Mouse (Mus musculus) kidney, postnatal 10 days (tissue): ENCODE measurements at regions not wholly inside any gene's neighbourhood (a gene's known extent, or its start where the extent isn't known, plus 50 kb on each side); places are given as distances from the start of the nearest gene placed in this dataset.
A peak's percentile ranks its signal among the peaks of the same experiment; 100 is the strongest.

Experiments
- DNase-seq: peaks from one replicate; pipeline ENCODE4 v3.0.0; 2021; ENCODE audit warnings: mixed read lengths

DNA sequence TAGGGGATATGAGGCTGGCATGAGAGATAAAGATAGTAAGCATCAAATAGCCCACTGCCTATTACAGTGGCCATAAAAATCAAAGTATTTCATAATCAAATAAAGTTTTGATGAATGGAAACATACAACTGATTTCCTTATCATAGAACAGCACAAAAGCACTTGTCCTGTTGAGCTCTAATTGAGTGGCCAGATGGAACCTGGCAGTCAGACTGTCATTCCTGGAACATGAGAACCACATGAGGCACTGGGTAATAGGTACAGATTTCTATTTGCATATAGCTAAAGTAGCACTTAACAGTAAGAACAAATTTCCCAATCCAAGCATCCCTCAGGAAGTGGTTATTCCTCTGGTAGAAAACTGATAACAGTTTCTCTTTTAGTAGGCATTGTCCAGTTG lies 732.3 kb downstream of the Hdgfl1 start:
- DNase-seq, result no peak

DNA sequence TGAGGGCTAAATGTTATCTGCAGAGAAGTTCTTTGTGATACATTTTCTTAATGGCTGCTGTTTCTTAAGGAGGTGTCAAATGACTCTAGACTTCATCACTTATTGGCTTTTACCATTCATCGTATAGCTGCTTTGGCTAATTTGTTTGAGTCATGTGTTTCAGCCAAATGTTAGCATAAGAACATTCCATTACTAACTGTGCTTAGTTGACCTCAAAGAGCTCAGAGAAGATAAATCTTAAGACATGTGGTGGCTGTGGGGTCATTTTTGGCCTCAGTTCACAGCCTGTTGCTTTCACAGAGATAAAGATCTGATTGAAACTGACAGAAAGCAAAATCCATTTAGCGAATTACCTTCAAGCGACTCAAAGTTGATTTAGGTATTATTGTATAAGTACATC lies 743.6 kb downstream of the Hdgfl1 start:
- peak; percentile 7 for DNase-seq

DNA sequence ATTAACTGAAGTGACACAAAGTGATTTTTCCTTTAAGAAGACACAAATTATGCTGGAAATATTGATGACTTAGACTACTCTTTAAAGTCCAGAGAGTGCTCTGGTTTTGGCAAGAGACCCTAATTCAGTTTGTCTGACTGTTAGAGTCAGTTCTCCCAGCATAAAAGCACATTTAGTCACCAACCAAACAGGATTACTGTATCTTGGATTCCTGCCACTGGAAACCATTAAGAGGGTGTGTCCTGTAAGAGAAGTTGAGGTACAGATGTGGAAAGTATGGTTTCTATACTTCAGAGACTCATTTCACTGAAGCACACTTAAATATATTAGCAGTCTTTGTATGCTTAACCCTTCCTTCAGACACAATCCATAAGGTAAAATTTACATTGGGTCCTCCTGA lies 745.3 kb downstream of the Hdgfl1 start:
- no peak for DNase-seq

DNA sequence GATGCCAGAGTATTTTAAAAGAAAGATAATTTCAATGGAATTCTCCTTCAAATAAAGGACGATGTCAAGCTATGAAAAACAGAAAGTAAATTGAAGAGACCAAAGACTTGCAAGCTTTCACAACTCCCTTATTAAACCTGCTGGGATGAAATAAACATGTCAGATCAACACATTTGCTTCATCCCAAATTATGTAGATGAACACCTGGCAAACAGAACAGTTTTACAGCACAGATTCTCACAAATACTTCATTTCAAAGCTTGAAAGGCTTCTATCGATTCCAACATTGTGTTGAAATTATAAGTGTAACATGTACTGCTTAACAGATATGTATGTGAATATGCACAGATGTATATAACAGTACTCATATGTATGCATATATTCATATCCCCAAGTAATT lies 749.5 kb downstream of the Hdgfl1 start:
- DNase-seq, result no peak

DNA sequence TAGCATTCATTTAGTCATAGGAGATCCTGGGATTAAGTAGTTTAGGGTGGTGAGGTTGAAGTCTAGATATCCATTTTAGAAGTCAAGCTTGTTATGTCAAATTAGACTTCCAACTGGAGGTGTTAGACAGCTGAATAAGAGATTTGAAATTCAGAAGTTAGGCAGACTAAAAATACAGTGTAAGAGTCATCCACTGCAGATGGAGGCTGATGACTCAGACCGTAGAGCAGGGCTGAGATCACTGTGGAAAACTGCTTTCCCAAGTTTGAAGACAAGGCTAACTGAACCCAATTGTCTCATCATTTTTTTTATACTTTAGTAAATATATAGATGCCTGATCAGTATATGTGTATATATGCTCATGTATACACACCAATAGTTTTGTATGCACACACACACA lies 738.8 kb upstream of the Nrsn1 start:
- no peak for DNase-seq

DNA sequence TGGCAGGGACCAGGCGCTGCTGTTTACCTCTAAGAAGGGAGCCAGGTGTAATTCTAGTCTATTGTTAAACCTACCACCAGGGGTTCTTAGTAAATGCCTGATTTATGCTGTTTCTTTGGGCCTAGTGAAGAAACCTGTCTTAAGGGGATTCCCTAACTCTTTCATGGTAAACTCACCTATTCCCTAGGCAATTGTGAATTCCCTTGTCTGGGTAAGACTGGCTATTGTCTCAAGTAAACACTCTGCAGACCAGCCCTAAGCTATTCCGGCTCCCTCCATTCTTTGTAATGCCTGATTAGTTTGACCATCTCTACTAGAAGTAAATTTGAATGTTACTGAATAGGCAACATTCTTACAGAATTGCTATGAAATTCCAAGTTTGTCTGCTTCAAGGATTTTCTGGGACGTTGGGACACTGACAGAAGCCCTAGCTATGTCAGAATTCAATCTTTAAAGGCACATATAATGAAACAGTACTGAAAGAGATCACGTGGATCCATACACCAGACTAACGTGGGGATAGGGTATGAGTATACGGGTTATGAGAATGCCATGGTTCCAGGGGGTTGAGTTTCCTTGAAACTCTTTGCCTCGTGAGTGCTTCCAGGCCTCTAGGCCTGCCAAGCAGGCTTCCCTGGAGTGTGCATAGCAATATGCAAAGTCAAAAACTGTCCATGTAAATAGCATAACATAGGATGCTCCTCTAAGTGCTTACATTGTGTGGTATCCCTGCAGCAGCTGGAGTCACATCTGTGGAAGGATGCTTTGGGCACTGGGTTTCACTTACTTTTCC lies 734.7 kb upstream of the Nrsn1 start:
- no peak for DNase-seq

DNA sequence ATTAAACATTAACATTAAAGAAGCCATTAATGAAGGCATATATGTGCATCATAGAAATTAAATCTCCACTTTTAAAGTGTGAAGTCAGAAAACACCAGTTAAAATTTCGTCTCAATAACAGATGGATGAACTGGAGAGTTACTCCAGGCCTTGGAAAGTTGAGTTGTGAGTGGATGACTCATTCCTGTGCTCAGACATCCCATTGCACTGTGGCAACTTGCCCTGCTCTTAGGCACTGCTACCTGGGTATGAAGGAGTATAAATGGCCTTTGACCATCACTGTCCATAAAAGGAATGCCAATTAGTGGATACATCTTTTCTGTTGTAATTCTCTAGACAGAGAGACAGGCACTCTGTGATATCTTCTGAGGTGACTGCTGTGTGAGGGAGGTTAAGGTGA lies 723.2 kb upstream of the Nrsn1 start:
- DNase-seq, result peak; percentile 6

DNA sequence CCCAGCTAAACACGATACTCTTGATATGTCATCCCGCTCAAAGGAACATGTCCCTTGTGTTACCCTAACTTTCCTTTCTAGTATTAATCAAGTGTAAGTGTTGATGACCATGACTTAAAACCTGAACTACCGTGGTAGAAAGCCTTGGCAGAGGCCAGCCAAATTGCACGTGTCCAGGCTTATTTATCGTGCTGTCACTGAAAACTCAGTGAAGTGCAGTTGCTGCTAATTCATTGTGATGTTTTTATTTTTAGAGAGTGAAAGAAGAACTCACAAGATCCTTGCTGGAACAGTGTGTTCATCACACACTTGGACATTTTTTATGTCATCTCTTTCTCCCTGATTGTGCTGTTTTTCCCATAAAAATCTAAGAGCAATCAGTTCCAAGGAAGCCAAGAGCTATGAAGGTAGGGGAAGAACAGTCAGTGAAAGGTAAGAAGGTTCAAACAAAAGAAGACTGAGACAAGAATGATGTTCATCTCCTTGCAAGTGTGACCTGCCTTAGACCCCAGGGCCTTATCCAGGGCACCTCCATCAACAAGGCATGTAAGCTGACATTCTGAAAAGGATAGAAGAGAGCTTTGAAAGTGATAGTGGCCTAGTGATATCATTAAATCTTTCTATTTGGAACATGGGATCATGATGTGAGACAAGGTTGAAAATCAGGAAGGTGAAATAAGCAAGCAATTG lies 718.9 kb upstream of the Nrsn1 start:
- no peak for DNase-seq

DNA sequence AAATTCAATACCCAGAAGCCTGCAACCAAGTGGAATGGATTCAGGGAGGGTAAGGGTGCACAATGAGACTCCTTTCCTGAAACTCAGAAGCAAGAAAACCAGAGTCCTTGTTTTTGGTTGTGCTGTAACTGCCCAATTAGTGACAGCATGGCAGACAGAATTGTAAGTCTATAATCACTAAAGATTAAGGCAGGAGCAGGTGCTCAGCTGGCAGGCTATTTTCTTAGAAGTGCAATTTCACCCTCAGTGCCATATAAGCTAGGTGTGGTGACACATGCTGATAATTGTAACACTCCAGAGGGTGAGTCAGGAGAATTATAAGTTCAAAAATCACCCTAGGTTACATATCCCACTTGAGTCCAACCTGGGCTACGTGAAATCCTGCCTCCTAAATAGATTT lies 714.2 kb upstream of the Nrsn1 start:
- DNase-seq, result no peak

DNA sequence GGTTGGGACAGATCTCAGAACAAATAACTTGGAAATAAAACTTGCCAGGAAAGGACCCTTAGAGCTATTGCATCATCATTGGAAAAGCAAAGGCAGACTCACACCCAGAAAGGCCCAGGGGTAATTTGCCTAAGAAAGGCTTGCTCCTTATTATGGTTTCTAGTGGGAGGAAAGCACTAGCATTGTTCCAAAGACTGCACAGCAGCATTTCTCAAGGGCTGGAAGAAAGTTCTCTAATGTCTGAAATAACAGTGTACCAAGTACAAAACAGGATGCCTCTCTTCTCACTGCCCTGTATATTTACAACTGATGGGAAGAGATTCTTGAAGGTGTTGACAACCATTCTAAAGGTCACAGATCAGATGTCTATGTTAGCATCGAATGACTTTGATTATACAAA lies 713.4 kb upstream of the Nrsn1 start:
- DNase-seq, result no peak

DNA sequence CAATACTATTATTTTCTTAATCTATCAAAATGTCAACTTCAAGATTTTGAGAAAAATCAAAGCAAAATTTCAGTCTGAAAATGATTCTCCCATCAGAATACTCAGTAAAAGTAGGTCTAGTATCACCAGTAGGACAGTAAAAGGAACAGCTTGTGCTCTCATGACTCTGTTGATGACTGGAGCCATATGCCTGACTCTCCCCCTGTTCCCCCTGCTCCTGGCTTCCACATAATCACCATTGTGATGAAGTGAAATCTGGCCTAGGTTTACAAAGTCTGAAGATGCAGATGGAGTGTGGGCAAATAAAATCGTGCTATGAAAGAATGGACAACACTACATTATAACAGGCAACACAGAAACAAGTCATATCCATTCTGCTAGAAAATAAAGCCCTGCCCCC lies 708.3 kb upstream of the Nrsn1 start:
- DNase-seq, result no peak

DNA sequence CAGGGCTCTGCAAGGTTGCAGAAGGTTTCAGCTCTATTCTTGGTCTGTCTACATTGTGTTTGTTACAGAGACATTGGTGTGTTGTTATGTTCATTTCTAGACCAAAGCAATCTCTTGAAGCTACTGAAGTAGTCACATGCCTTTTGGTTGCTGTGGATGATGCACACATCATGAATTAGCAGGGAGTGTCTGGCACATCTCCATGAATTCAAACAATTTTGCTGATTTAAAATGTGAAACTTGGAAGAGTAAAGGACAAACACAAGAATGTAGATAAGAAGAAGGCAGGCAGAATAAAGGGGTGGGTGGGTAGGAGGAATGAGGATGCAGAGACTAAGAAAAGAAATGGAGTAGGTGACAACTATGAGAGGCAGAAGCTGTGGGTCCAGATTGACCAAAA lies 688.3 kb upstream of the Nrsn1 start:
- no peak for DNase-seq

DNA sequence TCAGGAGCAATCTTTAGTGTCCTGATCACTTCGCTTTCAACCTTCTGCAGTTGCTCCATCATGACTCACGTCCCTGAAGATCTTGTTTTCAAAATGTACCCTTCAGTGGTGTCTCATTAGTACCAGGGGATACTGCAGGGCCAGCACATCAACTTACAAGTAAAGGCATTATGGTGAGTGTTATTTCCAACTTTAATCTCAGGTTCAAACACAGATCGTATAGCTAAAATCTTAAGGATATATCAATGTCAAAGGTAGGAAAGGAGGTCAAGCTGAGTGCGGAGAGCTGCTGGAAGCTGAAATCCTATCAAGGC lies 687.8 kb upstream of the Nrsn1 start:
- DNase-seq, result no peak

DNA sequence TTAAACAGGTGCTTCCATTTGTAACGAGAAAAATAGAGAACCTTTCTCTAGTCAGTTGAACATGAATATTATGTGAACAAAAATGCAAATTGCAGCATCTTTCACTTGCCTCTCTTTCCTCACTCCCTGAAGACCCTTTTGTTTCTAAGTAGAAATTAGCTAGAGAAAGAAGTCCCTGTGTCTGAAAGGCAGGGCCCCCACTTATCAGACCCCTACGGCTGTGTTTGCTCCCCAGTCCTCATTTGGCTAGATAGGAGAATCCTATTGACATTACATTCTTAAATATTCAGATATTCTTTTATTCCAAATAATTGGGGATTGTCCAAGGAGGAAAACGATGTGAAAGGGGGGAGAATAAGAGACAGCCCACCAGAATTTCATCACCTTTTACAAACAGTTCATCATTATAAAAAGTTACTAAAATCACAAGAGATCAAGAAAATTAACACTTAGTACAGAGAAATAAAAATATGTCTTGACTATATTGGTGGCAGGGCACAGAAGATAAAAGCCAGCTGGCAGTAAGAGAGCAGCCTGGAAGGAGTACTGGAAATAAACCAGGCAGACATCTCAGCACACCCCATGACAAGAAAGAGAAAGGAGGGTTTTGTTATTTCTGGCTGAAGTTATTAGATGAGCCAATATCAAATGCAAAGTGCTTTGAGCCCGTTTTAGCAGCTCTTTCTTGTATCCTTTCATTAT lies 687.3 kb upstream of the Nrsn1 start:
- no peak for DNase-seq

DNA sequence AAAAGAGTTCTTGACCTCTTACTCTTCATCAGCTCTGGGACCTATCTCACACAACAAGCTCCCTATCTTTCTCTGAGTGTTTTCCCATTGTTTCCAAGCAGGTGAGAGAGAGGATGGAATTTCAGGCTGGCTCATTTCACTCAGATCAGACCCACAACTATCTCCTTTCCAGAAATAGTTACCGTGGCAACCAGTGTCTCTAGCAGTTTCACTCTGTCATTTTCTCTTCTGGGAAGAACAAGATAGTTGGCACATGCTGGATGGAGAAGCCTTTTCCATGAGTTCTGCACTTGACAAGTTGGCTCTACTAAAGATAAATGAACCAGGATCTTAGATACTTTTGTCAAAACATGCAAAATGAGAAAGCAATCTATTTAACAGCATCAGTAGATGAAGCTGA lies 667.3 kb upstream of the Nrsn1 start:
- DNase-seq, result no peak

DNA sequence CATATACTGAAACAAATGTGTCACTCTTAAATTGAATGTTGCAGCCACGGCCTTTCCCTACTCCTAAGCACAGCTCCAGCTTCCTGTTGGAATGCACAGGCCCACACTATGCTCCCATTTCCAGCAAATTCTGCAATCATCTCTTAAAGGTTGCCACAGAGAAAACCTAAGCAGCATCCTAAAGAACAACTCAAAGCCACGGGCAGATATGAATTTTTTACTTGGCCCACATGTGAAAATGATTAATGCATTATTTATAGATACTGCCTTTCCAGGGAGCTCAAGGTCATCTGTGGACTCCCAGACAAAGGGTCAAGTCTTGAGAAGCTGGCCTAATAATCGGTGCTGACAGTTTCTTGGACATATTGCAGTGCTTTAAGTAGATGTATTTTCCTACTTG lies 663.5 kb upstream of the Nrsn1 start:
- peak; percentile 7 for DNase-seq

DNA sequence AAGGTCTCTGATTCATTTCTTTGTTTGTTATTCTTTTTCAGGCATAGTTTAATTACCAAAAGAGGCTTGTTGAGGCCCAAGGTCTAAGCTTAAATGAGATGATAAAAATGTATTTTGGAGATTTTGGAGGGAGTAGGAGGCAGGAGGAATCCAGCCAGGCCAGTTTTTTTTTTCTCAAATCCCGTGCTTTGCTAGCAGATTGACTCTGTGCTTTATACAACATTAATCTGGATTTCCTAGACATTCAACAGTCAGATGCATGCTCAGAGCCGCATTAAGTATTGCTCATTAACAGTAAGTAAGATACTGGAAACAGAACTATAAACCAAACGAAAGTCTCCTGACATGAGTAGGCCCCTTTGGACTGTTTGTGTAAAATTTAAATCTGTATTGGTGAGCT lies 662.9 kb upstream of the Nrsn1 start:
- DNase-seq, result no peak

DNA sequence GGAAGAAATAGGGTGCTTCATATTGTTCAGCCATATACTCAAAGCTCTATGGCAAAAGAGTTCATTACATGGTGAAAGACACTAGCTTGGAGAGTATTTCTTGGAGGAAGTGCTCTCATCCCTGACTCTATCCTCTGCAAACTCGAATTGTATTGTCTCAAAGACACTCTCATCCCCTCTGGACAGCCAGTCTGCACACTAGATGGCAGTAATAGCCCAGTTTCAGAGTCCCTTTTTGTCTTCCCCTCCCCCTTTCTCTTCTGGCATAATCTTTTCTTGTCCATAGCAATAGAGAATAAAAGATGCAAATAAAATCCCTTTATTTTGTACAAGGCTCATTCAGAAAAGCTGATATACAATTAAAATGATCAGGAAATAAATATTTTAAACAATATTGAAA lies 662.5 kb upstream of the Nrsn1 start:
- peak; percentile 73 for DNase-seq

DNA sequence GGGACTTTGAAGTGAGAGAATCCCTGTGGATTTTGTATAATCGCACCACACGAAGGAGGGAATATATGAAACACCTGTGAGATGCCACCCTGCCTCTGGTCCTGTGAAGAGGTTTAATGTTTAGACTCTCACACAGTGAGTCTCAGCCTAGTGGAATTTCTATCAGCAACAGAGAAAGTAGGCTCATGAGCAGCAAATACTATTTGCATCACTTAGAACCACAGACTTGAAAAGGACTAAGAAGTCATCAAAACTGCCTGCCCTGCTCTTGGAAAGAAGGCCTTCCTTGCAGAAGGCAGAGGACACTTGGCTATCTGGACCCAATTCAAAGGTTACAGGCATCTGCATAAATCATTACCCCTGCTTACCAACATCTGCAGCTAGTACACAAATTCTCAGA lies 662.1 kb upstream of the Nrsn1 start:
- DNase-seq, result peak; percentile 6

DNA sequence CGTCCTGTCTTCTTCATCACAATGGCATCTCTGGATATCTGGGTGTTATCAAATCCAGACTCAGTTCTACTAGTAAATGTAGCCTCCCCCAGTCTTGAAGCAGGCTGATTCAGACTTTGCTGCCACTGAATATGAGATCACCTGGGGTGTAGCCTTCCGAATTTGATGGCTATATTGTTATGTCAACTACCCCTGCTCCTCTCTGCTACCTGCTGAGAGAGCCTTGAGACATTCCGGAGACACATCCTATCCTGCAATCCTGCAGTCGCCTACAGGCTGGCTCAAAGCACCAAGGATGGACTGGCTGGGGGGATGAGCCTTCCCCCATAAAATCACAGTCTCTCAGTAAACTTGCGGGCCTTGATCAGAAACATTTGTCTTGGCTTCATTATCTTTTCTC lies 655.4 kb upstream of the Nrsn1 start:
- no peak for DNase-seq

DNA sequence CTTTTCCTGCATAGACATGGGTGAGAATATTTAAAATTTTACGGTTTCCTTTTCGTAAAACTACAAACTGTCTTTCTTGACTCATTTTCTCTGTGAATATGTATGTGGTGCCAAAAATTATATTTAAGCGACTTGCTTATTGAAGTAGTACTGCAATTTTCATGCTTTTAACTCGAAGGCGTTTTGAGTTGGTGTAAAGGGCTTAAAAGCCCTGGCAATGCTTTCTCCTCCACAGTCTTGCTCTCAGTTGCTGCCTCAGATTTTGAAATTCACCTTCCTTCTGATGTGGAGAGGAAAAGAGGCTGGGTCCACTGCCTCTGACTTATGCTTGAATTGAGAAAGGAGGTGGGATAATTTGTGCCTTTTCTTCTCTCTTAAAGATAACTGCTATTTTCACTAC lies 629.6 kb upstream of the Nrsn1 start:
- DNase-seq, result no peak

DNA sequence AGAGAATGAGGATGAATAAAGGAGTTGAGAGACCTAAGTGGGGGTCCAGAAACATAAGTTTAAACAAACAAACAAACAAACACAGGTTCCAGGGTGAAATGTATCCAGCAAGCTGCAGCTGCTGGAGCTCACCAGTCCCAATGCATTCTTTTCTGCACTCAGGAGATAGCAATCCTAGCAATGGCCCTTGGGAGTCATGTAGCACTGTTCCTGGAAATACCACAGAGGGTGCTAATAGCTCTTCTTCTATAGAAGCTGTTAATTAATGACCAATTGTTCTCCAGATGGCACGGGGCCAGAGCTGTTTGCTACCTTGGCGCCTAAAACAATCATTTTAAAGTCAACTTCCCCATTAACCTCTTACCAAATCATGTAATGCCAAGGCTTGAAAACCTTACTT lies 622.8 kb upstream of the Nrsn1 start:
- peak; percentile 23 for DNase-seq

DNA sequence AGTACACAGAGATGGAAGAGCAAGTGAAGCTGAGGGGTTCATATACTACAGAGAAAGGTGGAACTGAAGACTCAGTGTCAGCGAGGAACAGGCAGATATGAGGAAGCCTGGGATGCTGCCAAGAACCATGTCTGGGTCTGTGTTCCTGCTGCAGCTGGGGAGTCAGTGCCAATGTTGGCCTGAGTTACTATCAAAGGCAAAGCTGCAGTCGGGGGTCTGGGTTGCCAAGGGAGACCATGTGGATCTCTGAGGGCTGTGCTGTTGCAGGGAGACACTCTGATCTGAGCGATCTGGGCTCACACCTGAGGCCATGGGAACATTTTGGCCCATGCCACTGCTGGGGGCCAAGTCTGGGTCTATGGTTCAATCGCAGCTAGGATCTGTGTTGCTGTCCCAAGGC lies 612.5 kb upstream of the Nrsn1 start:
- no peak for DNase-seq

DNA sequence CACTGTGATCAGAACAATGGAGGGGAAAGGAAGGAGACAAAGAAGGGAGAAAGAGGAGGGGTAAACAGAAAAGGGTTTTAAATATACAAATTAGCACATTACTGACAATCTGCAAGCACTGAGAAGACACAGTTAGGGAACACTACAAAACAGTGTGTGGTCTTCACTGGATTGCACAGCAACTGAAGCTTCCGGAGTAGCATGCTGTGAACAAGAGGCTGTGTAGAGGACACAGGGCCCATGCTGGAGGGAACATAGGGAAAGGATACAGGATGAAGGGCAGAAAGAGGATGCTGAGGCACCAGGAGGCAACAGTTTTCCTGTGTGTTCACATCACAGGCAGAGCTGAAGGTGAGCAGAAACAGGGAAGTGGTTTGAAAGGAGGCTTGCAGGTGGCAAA lies 598.6 kb upstream of the Nrsn1 start:
- no peak for DNase-seq
